Mouse (Mus musculus): ENCODE measurements around the gene Cds1. TPM values are rescaled to one million over a fixed set of nuclear protein-coding genes. Genes with fewer than 3 reads are reported as not detected.

Cds1 gene
- total RNA-seq, 2 experiments from 2014 or later = 0.84 TPM; not detected in 1

DNA sequence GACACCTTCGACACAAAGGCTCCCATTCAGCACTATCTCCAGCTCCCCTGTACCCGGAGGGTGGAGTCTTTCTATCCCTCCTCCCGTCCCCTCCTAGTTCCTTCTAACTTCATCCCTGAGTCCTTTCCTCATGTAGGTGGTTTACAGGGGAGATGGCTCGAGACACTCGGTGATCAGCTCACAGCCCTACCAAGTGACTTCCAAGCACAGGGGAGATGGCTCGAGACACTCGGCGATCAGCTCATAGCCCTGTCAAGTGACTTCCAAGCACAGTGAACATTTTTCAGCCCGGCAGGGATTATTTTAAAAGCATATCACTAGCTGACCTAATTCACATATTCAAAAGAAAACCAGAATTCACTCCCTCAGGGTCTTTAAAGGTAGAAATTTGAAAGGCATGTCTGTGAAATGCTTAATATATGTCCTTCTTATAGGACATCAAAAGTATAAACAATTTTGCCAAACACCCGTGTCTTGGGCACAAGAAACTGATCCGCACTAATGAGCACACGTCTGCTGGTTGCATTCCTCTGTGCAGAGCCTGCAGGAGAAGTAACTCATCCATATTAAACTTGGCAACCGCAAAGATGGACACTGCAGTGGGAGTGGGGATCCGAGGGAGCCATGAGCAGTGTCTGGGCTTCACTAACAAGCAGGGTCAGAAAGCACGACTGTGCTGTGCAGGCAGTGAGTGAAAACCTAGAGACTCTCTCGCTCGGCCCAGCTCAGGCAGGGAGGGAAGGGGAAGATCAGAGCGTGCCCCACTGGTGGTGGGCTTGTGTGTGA is 97.0 kb downstream of the Cds1 start:
- ATAC-seq (replicated peaks; ENCODE audit: low FRiP score, poor library complexity, severe bottlenecking) = no peak

GRCm38 (mm10) chr5:101862651-101863050 is 97.7 kb downstream of the Cds1 start:
- ATAC-seq (replicated peaks; ENCODE audit: low FRiP score, poor library complexity, severe bottlenecking) = no peak

- no peak for ATAC-seq (replicated peaks; ENCODE audit: low FRiP score, poor library complexity, severe bottlenecking)
Measured at GRCm38 (mm10) chr5:101863946-101864345, 99.0 kb downstream of the Cds1 start.

DNA sequence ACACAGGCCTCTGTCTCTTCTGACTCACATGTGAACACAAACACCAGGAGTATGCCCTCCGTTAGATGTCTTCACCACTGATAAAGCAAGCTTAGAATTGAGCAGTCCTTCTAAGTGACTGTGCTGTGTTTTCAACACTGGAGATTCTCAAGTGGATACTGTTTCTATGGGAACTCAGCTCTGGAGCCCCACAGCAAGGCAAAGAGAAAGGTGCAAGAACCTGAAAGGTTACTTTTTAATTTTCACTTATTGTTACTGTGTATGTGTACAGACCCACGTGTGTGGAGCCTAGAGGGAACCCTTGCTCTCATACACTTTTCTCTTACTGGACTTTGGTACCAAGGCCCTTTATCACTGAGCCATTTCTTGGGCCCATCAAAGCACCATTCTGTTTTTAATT is 101.8 kb downstream of the Cds1 start:
- no peak for ATAC-seq (replicated peaks; ENCODE audit: low FRiP score, poor library complexity, severe bottlenecking)

Other genes with a start within 250 kb of the Cds1 start
- gene Nkx6-1, start 100.1 kb upstream of the Cds1 start, total RNA-seq (2015; ENCODE audit: low replicate concordance) = not detected in 2 replicates
- gene Nkx6-1, start 100.1 kb upstream of the Cds1 start, total RNA-seq (2017; ENCODE audit: low replicate concordance) = not detected in 2 replicates

All from erythroid progenitor cell, adult 5-6 weeks (primary cell).